Mouse (Mus musculus): ENCODE data around the gene Sap30l.
A peak's percentile ranks its signal among the peaks of the same experiment; 100 is the strongest.
"Not testable (repeated sequence)": the region's sequence is repeated elsewhere in the genome, so short reads cannot be mapped to it uniquely, and the experiment has no call there.

Sap30l gene

DNA sequence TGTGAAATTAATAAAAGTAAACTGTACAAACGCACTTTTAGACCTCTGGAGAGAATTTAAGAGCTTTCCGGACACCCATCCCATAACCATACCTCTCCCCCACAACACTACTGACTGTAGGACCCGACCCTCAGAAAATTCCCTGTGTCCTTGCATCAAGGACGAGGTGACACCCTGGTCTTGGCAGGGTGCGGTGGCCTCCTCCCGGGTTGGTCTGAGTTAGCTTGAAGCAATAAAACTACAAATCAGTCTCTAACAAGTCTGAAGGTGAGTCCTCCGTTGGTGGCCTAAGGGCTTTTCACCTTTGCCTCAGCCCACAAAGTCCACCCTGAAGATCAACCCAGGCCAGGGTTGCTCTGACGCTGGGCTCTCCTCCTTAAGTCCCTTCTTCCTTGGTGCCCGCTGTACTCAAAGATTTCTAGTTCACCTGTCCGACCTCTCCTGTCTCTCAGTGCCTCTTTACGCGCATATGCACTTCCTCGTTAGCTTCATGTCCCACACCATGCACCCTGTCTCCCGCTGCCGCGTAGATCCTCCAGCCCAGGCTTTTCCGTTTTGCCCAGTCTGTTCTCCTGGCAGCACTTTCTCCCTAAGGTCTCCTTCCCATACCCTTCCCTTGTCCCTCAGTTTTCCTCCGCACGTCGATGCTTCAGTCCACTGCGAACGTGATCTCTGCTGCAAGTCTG is 1.0 kb upstream of the Sap30l start:
- DNase-seq: peak; percentile 40 to 70

DNA sequence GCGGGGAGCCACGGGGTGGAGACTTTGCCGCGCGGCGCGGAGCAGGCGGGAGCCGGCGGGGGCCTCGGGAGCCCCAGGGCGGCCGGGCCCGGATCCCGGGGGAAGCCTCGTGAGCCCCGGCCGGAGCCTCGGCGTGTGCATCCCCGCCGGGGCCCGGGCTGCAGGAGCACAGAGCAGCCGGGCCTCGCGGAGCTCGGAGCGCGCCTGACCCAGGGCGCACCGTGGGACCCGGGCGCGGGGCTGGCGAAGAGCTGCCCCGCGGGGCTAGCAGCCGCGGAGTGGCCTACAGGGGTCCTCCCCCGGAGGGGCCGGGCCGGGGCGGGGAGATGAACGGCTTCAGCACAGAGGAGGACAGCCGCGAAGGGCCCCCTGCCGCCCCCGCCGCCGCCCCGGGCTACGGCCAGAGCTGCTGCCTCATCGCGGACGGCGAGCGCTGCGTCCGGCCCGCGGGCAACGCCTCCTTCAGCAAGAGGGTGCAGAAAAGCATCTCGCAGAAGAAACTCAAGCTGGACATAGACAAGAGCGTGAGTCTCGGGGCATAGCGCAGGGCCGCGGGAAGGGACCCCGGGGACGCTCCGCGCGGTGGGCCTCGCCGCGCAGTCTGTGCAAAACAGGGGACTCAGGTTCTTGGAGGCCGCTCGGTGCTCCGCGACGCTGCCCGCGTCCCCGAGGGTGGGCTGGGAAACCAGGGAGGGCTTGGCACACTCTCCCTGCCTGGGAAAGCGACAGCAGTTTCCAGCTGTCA is 501 bp downstream of the Sap30l start:
- peak; percentile 50 to 73 for DNase-seq

DNA sequence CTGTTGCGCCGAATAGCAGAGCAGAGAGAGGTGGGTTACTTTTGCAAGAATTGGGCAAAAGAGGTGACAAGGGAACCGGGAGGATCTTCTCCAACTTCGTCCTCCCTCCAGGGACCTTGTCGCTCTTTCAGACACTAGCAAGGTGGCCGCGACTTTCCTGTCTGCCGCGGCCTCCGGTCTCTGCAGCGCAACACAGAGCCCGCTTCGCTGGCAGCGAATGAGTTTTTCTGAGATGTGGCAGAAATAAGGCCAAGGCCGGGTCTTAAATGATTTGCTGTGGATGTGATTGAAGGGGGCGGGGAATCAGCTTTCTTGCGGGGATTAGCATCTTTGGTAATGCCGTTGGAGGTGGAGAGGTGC is 1.1 kb downstream of the Sap30l start:
- DNase-seq: peak in 1 of 2 experiments; percentile 30

DNA sequence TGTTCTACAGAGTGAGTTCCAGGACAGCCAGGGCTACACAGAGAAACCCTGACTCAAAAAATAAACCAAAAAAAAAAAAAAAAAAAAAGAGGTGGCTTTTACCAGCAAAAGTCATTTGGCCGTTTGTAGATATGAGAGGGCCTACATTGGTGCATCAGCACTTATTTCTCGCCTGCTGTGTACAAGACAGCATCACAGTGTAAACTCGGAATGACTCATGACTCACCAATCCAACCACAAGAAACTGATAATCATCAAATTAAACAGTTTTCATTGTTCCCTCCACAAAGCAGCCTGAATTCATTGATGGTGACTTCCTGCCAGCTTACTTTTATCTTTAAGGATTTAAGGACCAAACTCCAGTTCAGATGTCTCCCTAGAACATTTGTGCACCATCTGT is 3.6 kb downstream of the Sap30l start:
- no peak for DNase-seq

DNA sequence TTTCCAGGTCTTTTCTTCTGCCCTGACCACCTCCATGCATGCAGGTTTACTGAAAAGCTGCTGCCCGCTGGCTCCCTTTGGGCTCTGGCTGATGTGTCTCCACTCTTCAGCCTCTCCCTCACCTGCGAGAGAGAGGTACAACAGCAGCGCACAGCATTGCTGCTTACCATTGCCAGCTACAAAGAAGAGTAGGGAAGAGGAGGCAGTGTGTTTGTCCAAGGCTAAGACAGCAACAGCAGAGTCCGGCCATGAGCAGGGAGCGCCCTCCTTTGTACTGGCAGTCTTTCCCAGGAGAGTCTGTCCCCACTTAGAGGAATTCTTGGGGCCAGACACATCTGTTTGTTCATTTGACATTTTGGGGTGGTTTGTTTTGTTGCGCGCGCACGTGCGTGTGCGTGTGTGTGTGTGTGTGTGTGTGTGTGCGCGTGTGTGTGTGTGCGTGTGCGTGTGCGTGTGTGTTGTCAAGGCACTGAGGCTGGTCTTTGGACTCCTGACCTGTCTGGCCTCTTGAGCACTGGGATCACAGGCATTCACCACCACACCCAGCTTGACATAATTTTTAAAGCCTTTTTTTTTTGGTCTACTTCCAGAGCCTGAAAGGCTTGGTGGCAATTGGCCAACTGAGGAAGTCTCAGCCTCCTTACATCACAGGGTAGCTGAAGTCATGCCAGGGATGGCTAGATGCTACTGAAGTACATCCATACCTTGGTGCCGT is 7.7 kb downstream of the Sap30l start:
- DNase-seq: peak in 1 of 2 experiments; percentile 16

DNA sequence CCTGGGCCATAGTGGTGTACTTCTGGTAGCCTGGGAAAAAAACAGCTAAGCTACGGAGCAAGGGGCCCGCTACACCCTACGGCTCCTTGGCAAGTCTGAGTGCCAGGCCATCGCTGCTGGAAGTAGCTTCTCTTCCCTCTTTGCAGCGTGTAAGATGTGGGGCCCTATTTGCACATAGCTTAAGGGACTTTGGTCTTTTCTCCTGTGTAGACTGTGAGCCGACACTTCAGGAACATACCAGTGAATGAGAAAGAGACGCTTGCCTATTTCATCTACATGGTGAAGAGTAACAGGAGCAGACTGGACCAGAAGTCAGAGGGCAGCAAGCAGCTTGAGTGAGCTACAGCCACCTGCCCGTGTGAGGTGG is 8.3 kb downstream of the Sap30l start:
- DNase-seq: no peak

DNA sequence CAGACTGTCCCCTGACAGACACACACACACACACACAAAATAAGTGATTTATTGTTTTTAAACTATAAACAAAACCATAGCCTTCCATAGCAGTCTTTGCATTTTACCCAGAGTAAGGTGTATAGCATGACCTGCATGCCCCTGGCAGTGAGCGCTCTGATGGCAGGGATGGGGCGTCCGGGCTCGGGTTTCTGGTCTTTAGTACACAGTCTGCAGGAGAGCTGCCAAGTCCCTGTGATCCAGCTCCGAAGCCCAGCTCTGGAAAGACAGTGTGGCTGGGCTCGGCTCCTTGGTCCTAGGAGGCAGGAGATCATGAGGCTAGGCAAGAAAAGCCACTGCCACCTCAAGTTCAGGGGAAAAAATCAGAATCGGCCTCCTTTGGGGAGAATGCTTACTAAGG is 9.6 kb downstream of the Sap30l start:
- no peak for DNase-seq

DNA sequence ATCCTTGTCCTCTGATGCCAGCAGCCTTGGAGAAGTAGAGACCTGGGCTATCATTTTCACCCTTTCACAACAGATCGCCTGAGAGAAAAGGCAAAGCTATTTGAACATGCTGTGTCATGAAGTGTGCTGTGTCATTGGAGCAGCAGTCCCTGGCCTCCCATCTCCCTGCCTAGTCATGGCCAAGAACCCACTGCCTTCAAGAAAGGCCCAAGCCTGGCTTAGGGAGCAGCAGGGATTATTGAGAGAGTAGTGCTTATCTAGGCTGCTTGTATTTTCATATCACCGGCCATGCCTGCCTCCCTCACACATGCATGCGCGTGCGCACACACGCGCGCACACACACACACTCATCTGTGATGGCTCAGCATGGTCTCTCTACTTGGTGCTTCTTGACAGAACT is 10.8 kb downstream of the Sap30l start:
- DNase-seq: no peak

DNA sequence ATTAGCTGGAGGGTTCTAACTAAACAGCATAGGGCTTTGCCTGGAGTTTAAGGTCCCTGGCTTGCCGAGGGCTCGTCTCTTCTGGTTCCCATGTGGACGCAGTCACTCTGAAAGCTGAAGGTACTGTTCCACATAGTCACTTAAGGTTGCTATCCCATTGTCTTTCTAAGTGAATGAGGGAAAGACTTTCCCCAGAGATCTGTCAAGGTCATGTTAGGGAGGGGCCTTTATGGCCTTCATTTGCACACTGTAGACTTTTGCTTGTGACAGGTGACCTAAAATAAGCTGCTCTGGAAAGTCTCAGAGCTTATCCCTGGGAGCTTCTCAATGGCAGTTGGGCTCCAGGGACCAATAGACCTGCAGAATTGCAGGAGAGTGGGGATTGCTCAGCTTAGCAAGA is 12.2 kb downstream of the Sap30l start:
- DNase-seq: no peak

DNA sequence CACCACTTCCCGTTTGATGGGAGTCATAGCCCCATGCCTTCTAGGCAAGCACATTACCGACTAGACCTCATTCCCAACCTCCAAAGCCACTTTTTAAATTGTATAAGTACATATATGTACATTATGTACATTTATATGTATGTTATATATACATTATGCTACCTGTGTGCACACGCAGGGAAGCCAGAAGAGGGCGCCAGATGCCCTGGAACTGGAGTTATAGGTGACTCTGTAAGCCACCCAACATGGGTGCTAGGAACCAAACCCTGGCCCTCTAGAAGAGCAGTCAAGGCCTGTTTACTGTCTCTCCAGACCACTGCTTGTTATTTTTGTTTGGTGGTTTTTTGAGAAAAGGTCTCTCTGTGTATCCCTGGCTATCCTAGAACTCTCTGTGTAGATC is 16.8 kb downstream of the Sap30l start:
- DNase-seq: no peak

DNA sequence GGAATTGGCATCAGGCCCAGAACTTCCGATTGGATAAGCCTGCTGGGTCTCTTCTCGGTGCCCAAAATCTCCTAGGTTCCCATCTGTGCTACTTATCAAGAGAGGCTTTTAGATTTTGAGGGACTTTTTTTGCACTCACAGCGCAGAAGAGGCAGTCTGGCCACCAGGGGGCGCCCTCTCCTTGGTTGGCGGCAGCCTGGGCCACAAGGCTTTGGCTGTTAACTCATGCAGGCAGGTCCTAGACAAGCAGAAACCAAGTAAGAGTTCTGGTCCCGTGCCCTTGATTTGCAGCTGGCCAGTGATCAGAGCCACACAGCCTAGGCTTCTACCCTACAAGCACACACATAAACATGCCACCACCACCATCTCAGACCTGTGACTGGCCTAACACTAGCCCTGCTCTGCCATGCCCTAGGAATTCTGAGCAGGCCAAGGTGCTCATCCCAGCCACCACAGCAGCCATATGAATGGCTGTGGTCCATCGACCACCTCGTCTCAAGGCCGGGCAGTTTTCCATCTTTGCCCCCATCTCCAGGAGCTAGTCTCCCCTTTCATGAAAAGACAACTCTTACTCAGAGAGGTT is 18.7 kb downstream of the Sap30l start:
- peak; percentile 74 to 85 for DNase-seq

DNA sequence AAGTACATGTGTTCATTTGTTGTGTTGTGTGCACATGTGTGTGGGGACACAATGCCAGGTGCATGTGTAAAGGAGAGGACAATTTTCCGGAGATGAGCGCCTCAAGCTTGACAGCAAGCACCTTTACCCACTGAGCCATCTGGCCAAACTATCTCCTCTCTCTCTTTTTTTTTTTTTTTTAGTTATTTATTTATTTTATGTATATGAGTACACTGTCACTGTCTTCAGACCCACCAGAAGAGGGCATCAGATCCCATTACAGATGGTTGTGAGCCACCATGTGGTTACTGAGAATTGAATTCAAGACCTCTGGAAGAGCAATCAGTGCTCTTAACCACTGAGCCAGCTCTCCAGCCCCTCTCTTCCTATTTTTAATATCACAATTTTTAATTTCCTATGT is 21.7 kb downstream of the Sap30l start:
- DNase-seq: not testable (repeated sequence)

DNA sequence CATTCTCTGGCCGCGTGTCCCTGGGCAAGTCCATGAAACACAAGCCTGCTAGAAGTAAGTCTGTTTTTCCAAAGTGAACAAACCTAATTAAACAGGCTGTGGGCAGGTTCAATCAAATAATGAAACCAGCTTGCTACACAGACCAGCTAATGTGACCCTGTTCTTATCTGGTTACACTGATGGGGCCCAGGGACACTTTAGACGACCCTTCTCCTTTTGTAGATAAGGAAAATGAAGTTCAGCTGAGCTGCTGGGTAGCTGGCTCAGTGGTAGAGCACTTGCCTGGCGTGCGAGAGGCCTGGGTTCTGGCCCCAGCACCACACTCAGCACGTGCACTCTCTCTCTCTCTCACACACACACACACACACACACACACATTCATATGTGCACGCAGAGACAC is 22.3 kb downstream of the Sap30l start:
- DNase-seq: no peak

DNA sequence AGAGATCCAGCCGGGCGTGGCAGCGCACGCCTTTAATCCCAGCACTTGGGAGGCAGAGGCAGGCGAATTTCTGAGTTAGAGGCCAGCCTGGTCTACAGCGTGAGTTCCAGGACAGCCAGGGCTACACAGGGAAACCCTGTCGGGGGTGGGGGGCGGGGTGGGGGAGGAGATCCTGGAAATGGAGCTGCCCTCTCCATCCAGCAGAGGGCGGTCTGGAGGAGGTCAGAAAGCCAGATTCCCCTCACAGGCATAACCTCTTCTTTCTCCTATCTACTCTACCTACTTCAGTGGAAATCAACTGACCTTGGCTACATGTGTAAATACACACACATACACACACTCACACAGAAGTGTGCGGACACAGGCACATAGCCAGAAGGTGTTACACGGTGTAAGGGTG is 23.8 kb downstream of the Sap30l start:
- DNase-seq: not testable (repeated sequence)

DNA sequence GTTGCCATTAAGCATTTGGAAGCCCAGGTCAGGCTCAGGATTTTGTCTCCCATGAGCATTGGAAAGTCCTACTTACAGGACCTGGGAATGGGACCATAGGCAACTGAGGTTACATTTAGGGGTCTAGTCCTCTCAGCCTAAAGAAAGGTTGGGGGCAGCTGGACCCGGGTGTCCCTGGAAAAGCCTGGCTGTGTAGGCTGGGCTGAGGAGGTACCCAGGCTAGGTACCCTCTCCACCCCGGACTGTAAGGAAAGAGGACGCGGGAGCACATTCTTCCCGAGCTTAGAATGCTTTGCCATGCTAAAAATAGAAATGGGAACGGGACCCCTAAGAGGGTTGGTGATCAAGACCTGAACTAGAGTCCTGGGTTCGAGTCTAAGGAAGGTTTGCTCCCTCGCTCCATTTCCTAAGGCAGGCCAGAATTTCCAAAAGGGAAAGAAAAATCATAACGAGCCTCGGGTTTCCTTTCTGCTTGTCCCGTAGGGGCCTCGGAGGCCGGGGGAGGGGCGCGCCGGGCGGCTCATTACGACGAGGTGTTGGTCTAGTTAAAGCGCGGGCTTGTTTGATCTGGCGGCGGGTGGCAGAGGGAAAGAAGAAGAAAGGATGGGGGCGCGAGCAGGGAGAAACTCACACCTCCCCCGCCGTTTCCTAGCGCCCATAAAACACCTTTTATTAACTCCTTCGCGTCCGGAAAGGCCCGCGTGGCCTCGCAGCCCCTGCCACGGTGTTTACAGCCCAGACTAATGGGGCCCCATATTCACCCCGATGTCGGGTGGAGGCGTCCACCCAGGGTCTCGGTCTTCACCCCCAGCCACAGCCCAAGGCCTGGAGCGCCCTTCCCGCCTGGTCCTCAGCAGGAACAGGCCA is 25.8 kb downstream of the Sap30l start:
- DNase-seq: no peak

DNA sequence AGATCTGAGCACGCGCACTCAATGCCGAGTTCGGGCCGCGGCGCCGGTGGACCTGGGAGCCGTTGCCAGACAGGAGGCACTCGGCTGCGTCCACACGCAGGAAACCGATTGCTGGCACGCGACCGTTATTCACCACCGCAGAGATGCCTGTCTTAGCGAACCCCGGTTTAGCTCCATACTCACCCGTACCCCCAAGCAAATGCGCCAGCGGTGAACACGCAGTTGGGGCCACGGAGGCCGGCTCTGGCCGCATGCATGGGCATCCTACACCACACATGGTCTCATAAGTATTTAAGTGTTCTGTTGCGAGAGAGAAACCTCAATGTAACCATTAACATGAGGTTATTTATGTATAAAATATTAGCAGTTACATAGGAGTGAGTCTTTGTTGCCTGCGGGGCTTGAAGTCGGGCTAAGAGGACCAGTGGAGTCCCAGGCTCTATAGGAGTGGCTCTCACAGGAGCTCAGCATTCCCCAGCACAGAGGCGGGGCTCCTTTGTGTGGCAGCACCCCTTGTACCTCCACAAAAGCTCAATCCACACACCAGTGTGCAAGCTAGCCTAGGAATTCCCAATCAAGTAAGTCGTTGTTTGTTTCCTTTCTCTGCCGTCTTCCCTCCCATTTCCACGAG is 26.6 kb downstream of the Sap30l start:
- DNase-seq: peak in 1 of 2 experiments; percentile 18

DNA sequence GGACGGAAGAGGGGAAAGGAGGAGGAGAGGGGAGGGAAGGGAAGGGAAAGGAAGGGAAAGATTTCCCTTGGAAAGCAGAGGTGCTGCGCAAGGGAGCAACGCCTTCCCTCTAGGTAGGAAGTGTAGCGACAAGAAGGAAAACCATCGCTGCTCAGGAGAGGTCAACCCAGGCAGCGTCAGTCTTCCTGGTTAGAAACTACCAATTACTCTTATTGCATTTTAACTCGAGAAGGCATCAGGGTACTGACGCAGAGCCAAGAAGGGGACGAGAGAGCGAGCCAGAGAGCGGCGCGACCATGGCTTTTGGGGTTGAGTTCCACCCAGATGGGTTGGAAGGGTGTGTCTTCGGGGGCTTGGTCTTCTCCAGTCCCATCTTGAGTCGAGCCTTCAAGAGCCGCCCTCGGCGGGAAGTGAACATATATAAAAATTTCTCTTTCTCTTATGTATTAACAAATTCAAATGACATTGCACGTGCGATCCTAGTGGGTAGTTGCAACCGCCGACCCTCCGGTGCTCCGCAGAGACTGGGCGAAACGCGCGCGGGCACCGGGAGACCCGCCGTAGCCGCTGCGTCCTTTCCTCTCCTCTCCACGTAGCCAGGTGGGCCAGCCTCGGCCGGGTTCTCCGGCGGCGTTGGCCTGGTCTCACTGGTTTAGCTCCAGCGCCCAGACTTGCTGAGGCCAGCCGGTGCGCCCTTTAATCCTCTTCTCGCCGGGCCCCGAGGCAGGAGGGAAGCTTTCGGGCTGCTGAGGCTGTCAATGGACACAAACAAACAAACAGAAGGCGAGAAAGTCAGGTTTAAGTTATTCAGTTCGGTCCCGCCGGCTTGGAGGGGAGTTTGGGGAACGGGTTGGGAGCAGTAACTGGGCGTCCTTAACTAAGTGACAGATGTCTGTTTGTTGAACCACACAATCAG is 27.8 kb downstream of the Sap30l start:
- no peak for DNase-seq

DNA sequence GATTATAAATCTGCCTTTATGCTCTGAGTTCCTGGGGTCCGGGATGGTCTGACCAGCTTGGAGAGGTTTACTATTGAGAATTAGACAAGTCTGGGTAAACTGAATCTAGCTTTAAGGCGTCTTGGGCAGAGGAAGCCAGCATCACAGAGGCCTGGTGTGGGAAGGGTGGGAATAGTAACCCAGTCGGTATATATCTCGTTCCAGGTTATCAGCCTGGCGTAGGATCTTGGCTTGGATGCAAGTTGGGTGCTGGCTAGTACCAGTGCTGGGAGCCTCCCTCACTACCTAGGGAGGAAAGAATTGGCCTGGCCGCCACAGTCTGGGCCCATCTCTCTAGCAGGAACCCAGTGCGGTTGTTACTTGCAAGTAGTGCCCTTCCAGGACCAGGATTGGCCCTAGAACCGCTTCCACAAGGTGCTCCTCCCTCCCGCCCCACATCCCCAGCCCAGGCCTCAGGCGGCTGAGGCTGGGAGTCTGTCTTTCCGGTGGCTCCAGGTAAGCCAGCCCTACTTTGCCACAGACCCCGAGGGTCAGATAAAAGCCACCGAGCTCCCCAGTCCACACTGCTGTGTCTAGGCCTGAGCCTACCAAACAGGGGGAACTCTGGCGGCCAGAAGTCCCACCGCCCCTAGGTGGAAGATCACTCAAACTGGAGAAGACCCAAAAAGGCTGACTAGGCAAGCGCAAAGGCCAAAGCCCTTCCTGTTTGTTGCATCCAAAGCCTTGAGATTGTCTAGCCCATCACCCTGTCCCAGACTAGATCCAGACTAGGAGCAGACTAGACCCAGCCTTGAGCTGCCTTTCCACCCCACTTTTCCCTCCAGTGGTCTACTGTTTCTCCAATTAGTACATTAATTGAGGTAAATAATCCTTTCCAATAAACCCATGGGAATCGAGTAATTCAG is 28.7 kb downstream of the Sap30l start:
- DNase-seq: no peak

DNA sequence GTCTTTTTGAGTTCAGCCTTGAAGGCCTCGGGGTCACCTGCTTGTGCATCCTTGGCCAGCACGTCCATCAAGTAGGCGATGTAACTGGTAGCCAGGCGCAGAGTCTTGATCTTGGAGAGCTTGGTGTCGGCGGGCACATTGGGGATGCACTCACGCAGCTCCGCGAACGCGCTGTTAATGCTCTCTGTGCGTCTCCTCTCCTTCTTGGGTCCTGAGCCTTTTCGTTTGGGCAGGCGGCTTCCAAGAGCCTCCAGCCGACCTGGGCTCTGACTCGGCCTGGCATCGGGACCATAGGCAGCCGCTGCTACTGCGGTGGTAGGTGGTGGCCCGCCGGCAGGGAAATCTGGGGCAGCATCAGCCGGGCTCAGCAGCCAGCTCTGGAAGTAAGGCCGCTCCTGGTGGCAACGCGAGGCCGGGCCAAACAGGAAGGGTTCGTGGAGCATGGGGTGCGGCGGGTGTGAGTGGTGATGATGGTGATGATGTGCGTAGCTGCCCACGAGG is 29.9 kb downstream of the Sap30l start:
- DNase-seq: no peak

DNA sequence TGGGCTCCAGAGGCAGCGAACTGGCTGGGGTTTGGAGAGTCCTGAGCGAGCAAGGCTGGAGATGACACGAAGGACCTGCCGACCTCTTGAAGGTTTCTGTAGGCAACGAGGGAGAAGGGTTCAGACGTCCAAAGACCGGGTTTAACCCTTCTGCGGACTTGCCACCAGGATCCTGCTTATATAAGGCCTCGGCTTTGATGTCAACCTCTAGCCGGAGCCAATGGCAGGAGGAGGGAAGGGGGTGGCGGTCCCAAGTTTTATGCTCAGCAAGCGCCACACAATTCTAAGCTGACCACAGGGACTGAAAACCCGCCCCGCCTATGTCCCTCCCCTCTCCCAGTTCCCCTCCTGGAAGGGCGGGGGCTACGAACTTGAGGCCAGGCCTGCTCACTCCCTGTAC is 30.4 kb downstream of the Sap30l start:
- no peak for DNase-seq
